Mouse (Mus musculus): ENCODE data around the gene Tmem30b. TPM values are rescaled to one million over a fixed set of nuclear protein-coding genes. Genes with fewer than 3 reads are reported as not detected.
"Not testable (repeated sequence)": the region's sequence is repeated elsewhere in the genome, so short reads cannot be mapped to it uniquely, and the experiment has no call there.

Gene Tmem30b
- polyA plus RNA-seq, 1 experiment, result not detected

GRCm38 (mm10) chr12:73564176-73564575 is 18.0 kb upstream of the Tmem30b start:
- H3ac ChIP-seq (ENCODE audit: control insufficient read depth, insufficient read length), result no peak overlapping the region
- H3K27me3 ChIP-seq (ENCODE audit: control insufficient read depth, insufficient read depth, insufficient read length), result peaks cover 12% of the 10 kb centered on the region
- no peak overlapping the region for H3K4me3 ChIP-seq
- no peaks in the 10 kb centered on the region for H3K36me3 ChIP-seq (ENCODE audit: control insufficient read depth, insufficient read depth)
- no peaks in the 10 kb centered on the region for H3K79me2 ChIP-seq (ENCODE audit: control insufficient read depth, insufficient read depth)
- H3K4me2 ChIP-seq (ENCODE audit: low read depth), result no peak overlapping the region
- TF ChIP-seq CEBPB (IDR thresholded peaks at IDR 0.05; ENCODE audit: insufficient read depth, poor library complexity, severe bottlenecking) (no peak), USF1 (IDR thresholded peaks at IDR 0.05; ENCODE audit: low read depth) (no peak), TCF3 (IDR thresholded peaks at IDR 0.05; ENCODE audit: insufficient read length, low read depth) (no peak), POLR2AphosphoS2 (IDR thresholded peaks at IDR 0.05; ENCODE audit: insufficient read length, low read depth) (no peak), E2F4 (IDR thresholded peaks at IDR 0.05; ENCODE audit: insufficient read depth) (no peak), REST (IDR thresholded peaks at IDR 0.05; ENCODE audit: insufficient read depth, insufficient read length) (no peak), TCF12 (IDR thresholded peaks at IDR 0.05; ENCODE audit: insufficient read depth, poor library complexity, severe bottlenecking) (no peak), MYOG (IDR thresholded peaks at IDR 0.05; ENCODE audit: control insufficient read depth in 1 of 3, insufficient read depth in 1 of 3, insufficient read length in 2 of 3, low read depth in 2 of 3) (no peak), SRF (IDR thresholded peaks at IDR 0.05; ENCODE audit: control insufficient read depth, insufficient read length, low read depth) (no peak), POLR2A (IDR thresholded peaks at IDR 0.05; ENCODE audit: insufficient read length, low read depth) (no peak), MAX (IDR thresholded peaks at IDR 0.05; ENCODE audit: low read depth) (no peak), MYOD1 (IDR thresholded peaks at IDR 0.05; ENCODE audit: control insufficient read depth in 1 of 3, insufficient read length in 2 of 3, low read depth in 2 of 3) (no peak)

DNA sequence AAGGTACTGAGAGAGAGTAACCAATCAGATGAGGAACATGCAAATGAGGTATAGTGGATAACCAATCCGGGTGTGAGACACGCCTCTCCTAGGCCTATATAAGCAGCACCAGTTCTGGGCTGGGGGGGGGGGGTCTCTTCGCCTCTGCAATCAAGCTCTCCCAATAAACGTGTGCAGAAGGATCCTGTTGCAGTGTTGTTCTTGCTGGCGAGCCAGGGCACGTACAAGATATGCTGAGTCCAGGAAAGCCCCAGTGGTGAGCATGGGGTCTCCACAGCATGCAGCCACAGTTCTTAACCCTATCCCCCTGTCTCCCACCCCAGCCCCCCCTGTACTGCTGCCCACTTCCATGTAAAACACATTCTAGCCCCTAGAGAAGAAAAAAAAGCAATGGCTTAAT is 16.9 kb upstream of the Tmem30b start:
- H3ac ChIP-seq (ENCODE audit: control insufficient read depth, insufficient read length); H3K79me2 ChIP-seq (ENCODE audit: control insufficient read depth, insufficient read depth); H3K4me3 ChIP-seq; H3K36me3 ChIP-seq (ENCODE audit: control insufficient read depth, insufficient read depth); H3K4me2 ChIP-seq (ENCODE audit: low read depth): not testable (repeated sequence)
- peaks cover 12% of the 10 kb centered on the region for H3K27me3 ChIP-seq (ENCODE audit: control insufficient read depth, insufficient read depth, insufficient read length)

- Histone ChIP-seq H3K36me3 (ENCODE audit: control insufficient read depth, insufficient read depth) (no peaks in the 10 kb centered on the region), H3K27me3 (ENCODE audit: control insufficient read depth, insufficient read depth, insufficient read length) (peaks cover 2% of the 10 kb centered on the region), H3K4me3 (no peak overlapping the region), H3K4me2 (ENCODE audit: low read depth) (no peak overlapping the region), H3ac (ENCODE audit: control insufficient read depth, insufficient read length) (no peak overlapping the region), H3K79me2 (ENCODE audit: control insufficient read depth, insufficient read depth) (no peaks in the 10 kb centered on the region)
- TF ChIP-seq USF1 (IDR thresholded peaks at IDR 0.05; ENCODE audit: low read depth) (no peak), MYOD1 (IDR thresholded peaks at IDR 0.05; ENCODE audit: control insufficient read depth in 1 of 3, insufficient read length in 2 of 3, low read depth in 2 of 3) (no peak)
Measured at GRCm38 (mm10) chr12:73560091-73560490, 13.9 kb upstream of the Tmem30b start.

GRCm38 (mm10) chr12:73558525-73559195 is 12.5 kb upstream of the Tmem30b start:
- H3K4me2 ChIP-seq (ENCODE audit: low read depth), result no peak overlapping the region
- no peak overlapping the region for H3ac ChIP-seq (ENCODE audit: control insufficient read depth, insufficient read length)
- H3K27me3 ChIP-seq (ENCODE audit: control insufficient read depth, insufficient read depth, insufficient read length), result no peaks in the 10 kb centered on the region
- H3K79me2 ChIP-seq (ENCODE audit: control insufficient read depth, insufficient read depth), result no peaks in the 10 kb centered on the region
- TF ChIP-seq TCF3 (IDR thresholded peaks at IDR 0.05; ENCODE audit: insufficient read length, low read depth) (no peak), REST (IDR thresholded peaks at IDR 0.05; ENCODE audit: insufficient read depth, insufficient read length) (no peak), POLR2A (IDR thresholded peaks at IDR 0.05; ENCODE audit: insufficient read length, low read depth) (no peak), USF1 (IDR thresholded peaks at IDR 0.05; ENCODE audit: low read depth) (no peak), SRF (IDR thresholded peaks at IDR 0.05; ENCODE audit: control insufficient read depth, insufficient read length, low read depth) (no peak), MYOD1 (IDR thresholded peaks at IDR 0.05; ENCODE audit: control insufficient read depth in 1 of 3, insufficient read length in 2 of 3, low read depth in 2 of 3) (no peak), MAX (IDR thresholded peaks at IDR 0.05; ENCODE audit: low read depth) (no peak), MYOG (IDR thresholded peaks at IDR 0.05; ENCODE audit: control insufficient read depth in 1 of 3, insufficient read depth in 1 of 3, insufficient read length in 2 of 3, low read depth in 2 of 3) (no peak), E2F4 (IDR thresholded peaks at IDR 0.05; ENCODE audit: insufficient read depth) (no peak), CEBPB (IDR thresholded peaks at IDR 0.05; ENCODE audit: insufficient read depth, poor library complexity, severe bottlenecking) (no peak), POLR2AphosphoS2 (IDR thresholded peaks at IDR 0.05; ENCODE audit: insufficient read length, low read depth) (no peak), TCF12 (IDR thresholded peaks at IDR 0.05; ENCODE audit: insufficient read depth, poor library complexity, severe bottlenecking) (no peak)
- no peak overlapping the region for H3K4me3 ChIP-seq
- H3K36me3 ChIP-seq (ENCODE audit: control insufficient read depth, insufficient read depth), result no peaks in the 10 kb centered on the region

- Histone ChIP-seq H3K27me3 (ENCODE audit: control insufficient read depth, insufficient read depth, insufficient read length) (no peaks in the 10 kb centered on the region), H3K4me3 (no peak overlapping the region), H3ac (ENCODE audit: control insufficient read depth, insufficient read length) (no peak overlapping the region), H3K4me2 (ENCODE audit: low read depth) (no peak overlapping the region), H3K36me3 (ENCODE audit: control insufficient read depth, insufficient read depth) (no peaks in the 10 kb centered on the region), H3K79me2 (ENCODE audit: control insufficient read depth, insufficient read depth) (no peaks in the 10 kb centered on the region)
- TF ChIP-seq CEBPB (IDR thresholded peaks at IDR 0.05; ENCODE audit: insufficient read depth, poor library complexity, severe bottlenecking) (no peak), POLR2A (IDR thresholded peaks at IDR 0.05; ENCODE audit: insufficient read length, low read depth) (no peak), POLR2AphosphoS2 (IDR thresholded peaks at IDR 0.05; ENCODE audit: insufficient read length, low read depth) (no peak), E2F4 (IDR thresholded peaks at IDR 0.05; ENCODE audit: insufficient read depth) (no peak), USF1 (IDR thresholded peaks at IDR 0.05; ENCODE audit: low read depth) (no peak), MYOG (IDR thresholded peaks at IDR 0.05; ENCODE audit: control insufficient read depth in 1 of 3, insufficient read depth in 1 of 3, insufficient read length in 2 of 3, low read depth in 2 of 3) (no peak), MYOD1 (IDR thresholded peaks at IDR 0.05; ENCODE audit: control insufficient read depth in 1 of 3, insufficient read length in 2 of 3, low read depth in 2 of 3) (no peak), SRF (IDR thresholded peaks at IDR 0.05; ENCODE audit: control insufficient read depth, insufficient read length, low read depth) (no peak), TCF12 (IDR thresholded peaks at IDR 0.05; ENCODE audit: insufficient read depth, poor library complexity, severe bottlenecking) (no peak), REST (IDR thresholded peaks at IDR 0.05; ENCODE audit: insufficient read depth, insufficient read length) (no peak), TCF3 (IDR thresholded peaks at IDR 0.05; ENCODE audit: insufficient read length, low read depth) (no peak)
Measured at GRCm38 (mm10) chr12:73554155-73554554, 8.0 kb upstream of the Tmem30b start.

All from myocyte (in vitro differentiated cells).